1 mouse cellular context compared by ENCODE assay signal in the genomic region with DNA sequence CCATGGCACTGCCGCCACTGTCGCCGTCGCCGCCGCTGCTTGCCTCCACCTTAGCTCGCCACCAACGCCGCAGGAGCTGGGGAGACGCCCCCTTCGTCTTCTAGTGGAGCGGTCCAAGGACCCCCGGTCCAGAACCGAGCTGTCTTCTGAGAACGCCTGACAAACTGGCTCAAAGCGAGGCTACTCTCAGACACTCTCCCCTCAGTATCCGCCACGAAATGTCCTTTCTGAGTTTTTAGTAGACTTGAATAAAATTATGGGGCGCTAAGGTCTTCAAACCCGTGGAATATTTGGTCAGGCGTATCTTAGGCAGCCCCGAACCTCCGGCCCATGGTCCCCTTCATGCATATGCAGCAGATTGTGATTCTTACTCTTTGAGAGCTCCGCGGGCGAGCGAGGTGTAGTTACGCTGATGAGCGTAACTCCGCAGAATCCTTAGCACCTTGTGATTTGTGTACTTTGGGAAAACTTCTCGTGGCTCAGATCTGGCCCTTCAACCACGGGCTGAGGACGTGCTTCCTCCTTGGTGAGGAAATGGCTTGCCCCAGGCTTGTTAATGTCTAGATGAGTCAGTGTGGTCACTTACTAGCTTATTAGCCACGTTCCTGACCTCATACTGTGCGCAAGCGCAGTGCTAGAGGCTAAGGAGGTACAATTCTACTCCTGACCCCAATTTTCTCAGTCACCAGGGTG.
TF ChIP-seq lines count a peak whose summit lies in the region.

No protein-coding gene starts in this region.

TF ChIP-seq in MEL, 35 proteins besides CTCF, POLR2A, EP300 and RAD21 (continued from another document):
- peak; percentile 14; the same call in 1 of the 2 replicates for TF ChIP-seq MAZ (IDR thresholded peaks at IDR 0.05; ENCODE audit: low read depth, low read length)
- TF ChIP-seq MAX (IDR thresholded peaks at IDR 0.05; ENCODE audit: low read length), result peak; percentile 100
- TF ChIP-seq GATA1 (IDR thresholded peaks at IDR 0.05; ENCODE audit: low read depth, low read length), result no peak
- no peak for TF ChIP-seq ELF1 (IDR thresholded peaks at IDR 0.05; ENCODE audit: low read depth, low read length)
- peak; percentile 94 for TF ChIP-seq POLR2AphosphoS2 (IDR thresholded peaks at IDR 0.05; ENCODE audit: low read length)
- no peak for TF ChIP-seq TAL1 (IDR thresholded peaks at IDR 0.05; ENCODE audit: low read length)
- TF ChIP-seq NELFE (IDR thresholded peaks at IDR 0.05; ENCODE audit: low read depth, low read length), result peak; percentile 97
